Mouse (Mus musculus) brain, embryonic 14.5 days (tissue): ENCODE data around the gene Gm10638. TPM values are rescaled to one million over a fixed set of nuclear protein-coding genes. Genes with fewer than 3 reads are reported as not detected.
A peak's percentile ranks its signal among the peaks of the same experiment; 100 is the strongest.

Source experiments
- DNase-seq: peaks from one replicate; pipeline ENCODE4 v3.0.0-alpha.2; 2011; ENCODE audit warnings: low read depth
- CTCF ChIP-seq: fragments of 200-500 bp; IDR thresholded peaks from 2 replicates; pipeline ENCODE4 v1.5.1; 2012; ENCODE audit warnings: inconsistent platforms, mild to moderate bottlenecking, moderate library complexity, borderline replicate concordance; ENCODE audit not compliant: insufficient read depth, insufficient read length; ENCODE audit errors: extremely low read depth
- POLR2A ChIP-seq: fragments of 200-500 bp; IDR thresholded peaks from 2 replicates; pipeline ENCODE4 v1.6.1; 2012; ENCODE audit warnings: mild to moderate bottlenecking, inconsistent platforms, borderline replicate concordance; ENCODE audit not compliant: poor library complexity, insufficient read depth, insufficient read length, severe bottlenecking; ENCODE audit errors: extremely low read depth
- polyA plus RNA-seq: library from polyadenylated mRNA; depleted of rRNA; stranded (reverse); fragments of >200 nt; gene quantifications from 2 replicates; pipeline ENCODE4 v1.2.3, GENCODE M21; 2012

Gm10638 gene
- polyA plus RNA-seq, 1 experiment = 1.7 TPM

- no peak for TF ChIP-seq POLR2A
- no peak for TF ChIP-seq CTCF
These were observed 27.0 kb upstream of the Gm10638 start for GRCm38 (mm10) chr8:86718332-86718994.

GRCm38 (mm10) chr8:86719368-86719767, 26.1 kb upstream of the Gm10638 start:
- no peak for TF ChIP-seq CTCF
- TF ChIP-seq POLR2A = no peak
- no peak for DNase-seq

More at GRCm38 (mm10) chr8:86718332-86718994, 27.0 kb upstream of the Gm10638 start:
- no peak for DNase-seq

- no peak for TF ChIP-seq CTCF
- no peak for TF ChIP-seq POLR2A
These were observed 24.6 kb upstream of the Gm10638 start for GRCm38 (mm10) chr8:86720756-86721459.

GRCm38 (mm10) chr8:86721490-86721889, 24.0 kb upstream of the Gm10638 start:
- DNase-seq = no peak
- TF ChIP-seq POLR2A = no peak
- no peak for TF ChIP-seq CTCF

More at GRCm38 (mm10) chr8:86720756-86721459, 24.6 kb upstream of the Gm10638 start:
- DNase-seq = no peak

- DNase-seq = no peak
- TF ChIP-seq POLR2A = no peak
- TF ChIP-seq CTCF = no peak
These were observed 18.5 kb upstream of the Gm10638 start for GRCm38 (mm10) chr8:86726959-86727358.

DNA sequence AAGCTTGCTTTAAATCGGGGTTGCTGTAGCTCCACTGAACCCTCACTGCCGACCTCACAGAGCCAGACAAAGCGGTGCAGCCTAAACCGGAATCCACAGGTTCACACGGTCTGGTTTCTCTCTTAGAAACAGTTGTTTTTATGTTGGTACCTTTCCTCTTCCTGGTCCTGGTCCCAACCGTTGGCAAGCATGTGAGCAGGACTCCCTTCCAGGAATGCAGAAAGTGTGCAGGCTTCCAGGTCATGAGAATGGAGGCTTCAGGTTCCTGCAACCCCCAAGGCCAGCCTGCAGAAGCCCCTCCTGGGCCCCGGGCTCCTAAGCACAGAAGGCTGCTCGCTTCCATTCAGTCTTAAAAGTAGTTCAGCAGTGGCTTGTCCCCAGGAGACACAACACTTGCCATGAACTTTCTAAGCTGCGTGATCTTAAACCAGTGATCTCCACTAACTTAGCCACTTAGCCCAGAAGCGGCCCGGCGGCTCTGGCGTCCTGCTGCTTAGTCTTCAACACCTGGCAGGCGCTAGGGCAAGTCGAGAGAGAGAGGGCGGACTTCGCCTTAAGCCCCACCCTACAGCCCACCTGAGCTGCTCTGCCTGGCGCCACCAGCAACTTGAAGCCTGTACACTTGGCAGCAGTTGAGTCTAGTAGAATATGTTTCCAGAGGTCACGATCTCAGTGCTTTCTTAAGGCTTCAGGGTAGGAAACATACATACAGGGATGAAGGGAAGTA, 17.1 kb upstream of the Gm10638 start:
- no peak for DNase-seq
- TF ChIP-seq POLR2A = no peak
- TF ChIP-seq CTCF = no peak

DNA sequence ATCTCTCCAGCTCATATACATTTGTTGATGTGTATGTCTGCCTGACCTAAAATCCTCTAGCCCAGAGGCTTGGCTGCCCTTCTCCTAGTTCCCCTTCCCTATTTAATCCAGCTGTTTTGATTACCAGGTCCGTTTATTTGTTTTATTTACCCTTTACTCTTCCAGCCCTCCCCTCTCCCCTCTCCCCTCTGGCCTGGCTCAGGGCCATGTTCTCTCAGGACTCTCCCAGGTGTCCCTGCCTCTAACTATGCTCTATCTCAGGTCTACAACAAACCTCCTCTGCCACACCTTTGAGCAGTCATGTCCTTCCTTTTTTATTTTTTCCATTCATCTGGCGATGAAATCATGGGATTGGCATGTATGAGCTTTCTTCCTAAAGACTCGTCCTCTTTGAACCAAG, 15.2 kb upstream of the Gm10638 start:
- TF ChIP-seq CTCF = no peak
- TF ChIP-seq POLR2A = no peak

GRCm38 (mm10) chr8:86730860-86731259, 14.6 kb upstream of the Gm10638 start:
- no peak for TF ChIP-seq POLR2A
- no peak for TF ChIP-seq CTCF
- DNase-seq = no peak

More for the DNA sequence above, 15.2 kb upstream of the Gm10638 start:
- DNase-seq = no peak

GRCm38 (mm10) chr8:86734171-86734570, 11.3 kb upstream of the Gm10638 start:
- DNase-seq = peak; percentile 47
- TF ChIP-seq CTCF (no peak), POLR2A (no peak)

DNA sequence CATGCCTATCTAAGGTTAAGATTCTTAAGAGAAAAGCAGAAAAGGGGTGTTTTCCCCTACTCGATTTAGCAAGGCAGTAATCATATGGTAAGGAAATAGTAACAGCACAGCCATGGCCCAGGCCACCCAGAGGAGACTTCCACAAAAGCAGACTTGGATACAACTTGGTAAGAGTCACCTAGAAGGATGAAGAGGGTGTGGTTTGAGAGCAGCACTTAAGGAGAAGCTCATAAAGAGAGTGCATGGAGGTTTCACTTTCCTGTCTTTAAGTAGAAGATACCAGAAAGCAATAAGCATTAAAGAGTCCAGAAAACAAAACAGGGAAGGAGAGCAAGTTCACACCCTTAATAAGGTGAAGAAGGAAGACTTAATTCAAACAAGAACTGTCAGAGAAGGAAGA, 10.5 kb upstream of the Gm10638 start:
- DNase-seq = no peak
- no peak for TF ChIP-seq POLR2A
- TF ChIP-seq CTCF = no peak

GRCm38 (mm10) chr8:86735446-86736111, 9.9 kb upstream of the Gm10638 start:
- no peak for DNase-seq
- TF ChIP-seq CTCF = no peak
- no peak for TF ChIP-seq POLR2A
